Mouse (Mus musculus) heart, embryonic 12.5 days (tissue): ENCODE data around the gene Efna2. TPM values are rescaled to one million over a fixed set of nuclear protein-coding genes. Genes with fewer than 3 reads are reported as not detected.
A peak's percentile ranks its signal among the peaks of the same experiment; 100 is the strongest.

Experiments used
- ATAC-seq: fragments of 200-750 bp; cut with Nextera tagmentation; 2 replicates; pipeline ENCODE4 v1.8.0; 2017; ENCODE audit warnings: moderate TSS enrichment, moderate library complexity; ENCODE audit not compliant: insufficient number of reproducible peaks, low FRiP score
- H3K27ac ChIP-seq: fragments of 300-500 bp; sonication (generic); 2 replicates; pipeline ENCODE4 v1.5.1; 2016; ENCODE audit warnings: mild to moderate bottlenecking, moderate library complexity; ENCODE audit not compliant: poor library complexity, severe bottlenecking
- H3K27me3 ChIP-seq: fragments of 300-500 bp; sonication (generic); replicated peaks from 2 replicates; pipeline ENCODE4 v1.6.1; 2016; ENCODE audit warnings: mild to moderate bottlenecking, moderate library complexity
- H3K36me3 ChIP-seq: fragments of 300-500 bp; sonication (generic); 2 replicates; pipeline ENCODE4 v1.6.1; 2016; ENCODE audit warnings: mild to moderate bottlenecking, moderate library complexity
- H3K4me1 ChIP-seq: fragments of 300-500 bp; sonication (generic); replicated peaks from 2 replicates; pipeline ENCODE4 v1.6.1; 2016; ENCODE audit warnings: mild to moderate bottlenecking
- H3K4me2 ChIP-seq: fragments of 300-500 bp; sonication (generic); 2 replicates; pipeline ENCODE4 v1.6.1; 2016; ENCODE audit warnings: mild to moderate bottlenecking, moderate library complexity
- H3K4me3 ChIP-seq: fragments of 300-500 bp; sonication (generic); 2 replicates; pipeline ENCODE4 v1.5.1; 2016; ENCODE audit warnings: mild to moderate bottlenecking
- H3K9ac ChIP-seq: fragments of 300-500 bp; sonication (generic); 2 replicates; pipeline ENCODE4 v1.6.1; 2016; ENCODE audit warnings: mild to moderate bottlenecking, moderate library complexity
- H3K9me3 ChIP-seq: fragments of 300-500 bp; sonication (generic); replicated peaks from 2 replicates; pipeline ENCODE4 v1.6.1; 2016; ENCODE audit warnings: mild to moderate bottlenecking, moderate library complexity
- WGBS: fragments of 180-500 bp; shearing (Covaris S2); methylation state at CpG from one replicate; pipeline ENCODE4 v1.1.7; 2016; 5-methylcytosine and 5-hydroxymethylcytosine counted together
- polyA plus RNA-seq: library from polyadenylated mRNA; unstranded; fragments of >200 nt; fragmentation: Nextera tagmentation; extraction: Ambion mirVana; gene quantifications from 2 replicates; pipeline ENCODE4 v1.2.1, GENCODE M21; 2016

The Efna2 gene
- polyA plus RNA-seq, 1 experiment from 2014 or later, result 16.6 TPM

GRCm38 (mm10) chr10:80136952-80137625, 42.2 kb upstream of the Efna2 start:
- no peak for ATAC-seq
- Histone ChIP-seq H3K27ac (no peak overlapping the region), H3K27me3 (peaks cover 41% of the 10 kb centered on the region), H3K9ac (peak overlapping the region; percentile 90), H3K4me1 (peaks cover 52% of the 10 kb centered on the region), H3K9me3 (0 out of 2 replicates have a peak, but pooled peaks cover 4% of the 10 kb centered on the region), H3K36me3 (peaks cover 11% of the 10 kb centered on the region), H3K4me3 (peak overlapping the region; percentile 79), H3K4me2 (peak overlapping the region; percentile 100)
- WGBS, result 5% methylated on average over 29 of the region's 29 CpGs

- no peak overlapping the region for H3K27ac ChIP-seq
Observed at GRCm38 (mm10) chr10:80137626-80138552, 41.4 kb upstream of the Efna2 start.

GRCm38 (mm10) chr10:80138553-80139438, 40.5 kb upstream of the Efna2 start, which contains the start of gene Atp5d:
Gene Atp5d (plus strand): TSS chr10:80138632.
- Histone ChIP-seq H3K36me3 (peaks cover 5% of the 10 kb centered on the region), H3K4me1 (peaks cover 50% of the 10 kb centered on the region), H3K9ac (peak within 1 kb of the TSS; percentile 90), H3K4me3 (peak within 1 kb of the TSS; percentile 79), H3K27ac (peak within 1 kb of the TSS; percentile 46; the same call in 1 of the 2 replicates), H3K27me3 (peaks cover 41% of the 10 kb centered on the region), H3K4me2 (peak within 1 kb of the TSS; percentile 100), H3K9me3 (0 out of 2 replicates have a peak, but pooled peaks cover 4% of the 10 kb centered on the region)
- ATAC-seq, result peak; percentile 22
- under 1% methylated on average over 85 of the region's 94 CpGs for WGBS

More at GRCm38 (mm10) chr10:80137626-80138552, 41.4 kb upstream of the Efna2 start:
- no peak for ATAC-seq
- H3K27me3 ChIP-seq, result peaks cover 41% of the 10 kb centered on the region
- peaks cover 3% of the 10 kb centered on the region; the same call in 1 of the 2 replicates for H3K36me3 ChIP-seq
- peak overlapping the region; percentile 90 for H3K9ac ChIP-seq
- 0 out of 2 replicates have a peak, but pooled peaks cover 4% of the 10 kb centered on the region for H3K9me3 ChIP-seq
- H3K4me3 ChIP-seq, result peak overlapping the region; percentile 79
- 5% methylated on average over 31 of the region's 33 CpGs for WGBS
- H3K4me2 ChIP-seq, result peak overlapping the region; percentile 100
- H3K4me1 ChIP-seq, result peaks cover 51% of the 10 kb centered on the region

GRCm38 (mm10) chr10:80139439-80139775, 39.9 kb upstream of the Efna2 start:
- H3K4me1 ChIP-seq, result peaks cover 55% of the 10 kb centered on the region
- peak overlapping the region; percentile 90 for H3K9ac ChIP-seq
- H3K27me3 ChIP-seq, result peaks cover 41% of the 10 kb centered on the region
- ATAC-seq, result no peak; the same call in 1 of the 2 replicates
- peak overlapping the region; percentile 46; the same call in 1 of the 2 replicates for H3K27ac ChIP-seq
- H3K4me2 ChIP-seq, result peak overlapping the region; percentile 100
- H3K4me3 ChIP-seq, result peak overlapping the region; percentile 79
- peaks cover 11% of the 10 kb centered on the region for H3K36me3 ChIP-seq
- WGBS, result 1% methylated on average over 10 of the region's 10 CpGs
- H3K9me3 ChIP-seq, result 0 out of 2 replicates have a peak, but pooled peaks cover 4% of the 10 kb centered on the region

- H3K4me2 ChIP-seq, result peak overlapping the region; percentile 100
- 0 out of 2 replicates have a peak, but pooled peaks cover 4% of the 10 kb centered on the region for H3K9me3 ChIP-seq
- H3K36me3 ChIP-seq, result peaks cover 18% of the 10 kb centered on the region
- peaks cover 62% of the 10 kb centered on the region for H3K4me1 ChIP-seq
- 0 out of 2 replicates have a peak overlapping the region, but pooled peaks have one; percentile 79 for H3K4me3 ChIP-seq
- ATAC-seq, result no peak
- H3K27ac ChIP-seq, result 0 out of 2 replicates have a peak overlapping the region, but pooled peaks have one; percentile 3
- WGBS, result 71% methylated on average over 11 of the region's 11 CpGs
- H3K9ac ChIP-seq, result no peak overlapping the region
- peaks cover 34% of the 10 kb centered on the region for H3K27me3 ChIP-seq
Observed at GRCm38 (mm10) chr10:80139975-80140665, 39.2 kb upstream of the Efna2 start.

- Histone ChIP-seq H3K9ac (peak within 1 kb of the TSS; percentile 90), H3K4me3 (peak within 1 kb of the TSS; percentile 79), H3K36me3 (peaks cover 24% of the 10 kb centered on the region), H3K4me2 (peak within 1 kb of the TSS; percentile 100), H3K9me3 (0 out of 2 replicates have a peak, but pooled peaks cover 4% of the 10 kb centered on the region), H3K27ac (peak within 1 kb of the TSS; percentile 59), H3K27me3 (peaks cover 29% of the 10 kb centered on the region), H3K4me1 (peaks cover 67% of the 10 kb centered on the region)
- 76% methylated on average over 10 of the region's 10 CpGs for WGBS
- ATAC-seq, result no peak
Observed at GRCm38 (mm10) chr10:80140666-80141035, 38.6 kb upstream of the Efna2 start, which contains the start of gene Cbarp. Gene Cbarp (minus strand): TSS chr10:80140835.

- Histone ChIP-seq H3K36me3 (peaks cover 30% of the 10 kb centered on the region), H3K9ac (peak overlapping the region; percentile 61), H3K4me2 (peak overlapping the region; percentile 68), H3K4me1 (peaks cover 72% of the 10 kb centered on the region), H3K9me3 (no peaks in the 10 kb centered on the region), H3K4me3 (peak overlapping the region; percentile 72), H3K27ac (peak overlapping the region; percentile 59), H3K27me3 (peaks cover 23% of the 10 kb centered on the region)
- peak; percentile 80 for ATAC-seq
- under 1% methylated on average over 29 of the region's 29 CpGs for WGBS
Observed at GRCm38 (mm10) chr10:80141243-80141642, 38.0 kb upstream of the Efna2 start.

- Histone ChIP-seq H3K4me2 (peak overlapping the region; percentile 68), H3K9me3 (no peaks in the 10 kb centered on the region), H3K27ac (peak overlapping the region; percentile 86), H3K36me3 (peaks cover 35% of the 10 kb centered on the region), H3K4me3 (peak overlapping the region; percentile 72), H3K27me3 (peaks cover 16% of the 10 kb centered on the region), H3K4me1 (peaks cover 72% of the 10 kb centered on the region), H3K9ac (peak overlapping the region; percentile 96)
- WGBS, result under 1% methylated on average over 43 of the region's 43 CpGs
- peak; percentile 87 for ATAC-seq
Observed at GRCm38 (mm10) chr10:80141786-80142529, 37.3 kb upstream of the Efna2 start.

- H3K4me3 ChIP-seq, result peak overlapping the region; percentile 72
- ATAC-seq, result no peak; the same call in 1 of the 2 replicates
- under 1% methylated on average over 15 of the region's 15 CpGs for WGBS
- H3K4me1 ChIP-seq, result peaks cover 72% of the 10 kb centered on the region
- H3K9me3 ChIP-seq, result no peaks in the 10 kb centered on the region
- peak overlapping the region; percentile 86 for H3K27ac ChIP-seq
- peaks cover 35% of the 10 kb centered on the region for H3K36me3 ChIP-seq
- peak overlapping the region; percentile 96 for H3K9ac ChIP-seq
- H3K27me3 ChIP-seq, result peaks cover 10% of the 10 kb centered on the region
- H3K4me2 ChIP-seq, result peak overlapping the region; percentile 68
Observed at GRCm38 (mm10) chr10:80142530-80142925, 36.8 kb upstream of the Efna2 start.
